Mouse (Mus musculus): ENCODE measurements at regions not wholly inside any gene's neighbourhood (a gene's known extent, or its start where the extent isn't known, plus 50 kb on each side); places are given as distances from the start of the nearest gene placed in this dataset.

GRCm38 (mm10) chr15:29296454-29296853 lies 875.9 kb upstream of the Ctnnd2 start:
- Histone ChIP-seq H3K9ac (replicated peaks; ENCODE audit: low read depth, low read length) (no peak overlapping the region), H3K4me1 (ENCODE audit: control insufficient read depth, insufficient read depth) (no peaks in the 10 kb centered on the region), H3K36me3 (replicated peaks; ENCODE audit: control insufficient read depth, insufficient read depth, low read length) (no peaks in the 10 kb centered on the region), H3K4me2 (ENCODE audit: low read depth, low read length) (no peak overlapping the region), H3K9me3 (replicated peaks; ENCODE audit: control insufficient read depth, low read length) (no peaks in the 10 kb centered on the region), H3K27ac (ENCODE audit: low read depth) (no peak overlapping the region), H3K27me3 (ENCODE audit: control insufficient read depth, insufficient read depth, low read length) (no peaks in the 10 kb centered on the region), H3K4me3 (ENCODE audit: low read depth, low read length) (no peak overlapping the region)
- no peak for ATAC-seq (ENCODE audit: insufficient read depth, low read depth)
- no peak for DNase-seq (ENCODE audit: low spot score)
- WGBS, result 77% methylated on average over 2 of the region's 2 CpGs
- no peak for TF ChIP-seq CTCF (IDR thresholded peaks at IDR 0.05; ENCODE audit: low read depth)
- TF ChIP-seq EP300 (IDR thresholded peaks at IDR 0.05; ENCODE audit: low read depth), result no peak

Data from heart, postnatal 0 days (tissue).